Mouse (Mus musculus) heart, adult 9 months (tissue): ENCODE data around the gene Sox1.

Source experiments
- DNase-seq, 2 experiments: peaks; one replicate each; pipeline ENCODE4 v3.0.0; 2022; ENCODE audit warnings: low spot score in 2 of 2

The Sox1 gene

DNA sequence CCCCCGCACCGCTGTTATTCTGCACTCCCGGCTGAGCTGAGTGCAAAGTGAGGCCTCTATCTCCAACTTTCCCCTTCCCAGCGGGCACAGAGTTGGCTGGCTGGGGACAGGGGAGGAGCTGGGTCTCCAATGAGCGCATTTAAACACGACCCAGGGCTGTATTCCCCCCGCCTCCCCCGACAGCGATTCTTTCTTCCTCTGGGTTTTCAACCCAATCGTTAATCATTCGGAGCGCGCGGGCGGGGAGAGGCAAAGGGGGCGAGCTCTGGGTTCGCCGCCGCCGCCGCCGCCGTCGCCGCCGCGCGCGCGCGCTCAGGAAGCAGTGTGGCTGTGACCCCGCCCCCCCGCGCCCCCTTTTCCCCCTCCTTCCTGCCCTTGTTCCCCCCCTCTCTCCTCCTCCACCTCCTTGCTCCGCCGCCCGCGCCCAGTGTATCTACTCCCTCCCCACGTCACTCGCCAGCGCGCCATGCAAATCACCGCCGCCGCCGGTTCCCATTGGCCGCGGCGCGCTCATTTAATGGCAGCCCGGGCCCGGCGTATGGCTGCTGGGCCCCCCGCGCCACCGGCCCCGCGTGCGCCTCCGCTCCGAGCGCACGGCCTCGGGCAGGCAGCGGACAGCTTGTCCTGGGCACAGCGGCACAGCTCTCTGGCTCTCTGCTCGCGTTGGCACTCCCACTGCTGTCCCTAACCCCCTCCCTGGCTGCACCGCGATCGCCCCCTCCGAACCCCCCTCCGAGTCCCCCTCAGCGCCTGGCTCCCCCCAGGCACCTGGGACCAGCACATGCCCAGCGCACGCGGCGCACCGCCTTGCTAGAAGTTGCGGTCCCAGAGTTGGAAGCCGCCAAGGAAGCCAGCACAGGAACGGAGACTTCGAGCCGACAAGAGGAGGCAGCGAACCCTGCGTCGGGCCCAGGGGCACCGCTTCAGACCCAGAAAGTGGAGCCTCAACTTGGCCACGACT is at the start of gene Sox1:
Gene Sox1 (plus strand): TSS at position 225 of the 961 bp plus-strand sequence.
- DNase-seq = no peak

DNA sequence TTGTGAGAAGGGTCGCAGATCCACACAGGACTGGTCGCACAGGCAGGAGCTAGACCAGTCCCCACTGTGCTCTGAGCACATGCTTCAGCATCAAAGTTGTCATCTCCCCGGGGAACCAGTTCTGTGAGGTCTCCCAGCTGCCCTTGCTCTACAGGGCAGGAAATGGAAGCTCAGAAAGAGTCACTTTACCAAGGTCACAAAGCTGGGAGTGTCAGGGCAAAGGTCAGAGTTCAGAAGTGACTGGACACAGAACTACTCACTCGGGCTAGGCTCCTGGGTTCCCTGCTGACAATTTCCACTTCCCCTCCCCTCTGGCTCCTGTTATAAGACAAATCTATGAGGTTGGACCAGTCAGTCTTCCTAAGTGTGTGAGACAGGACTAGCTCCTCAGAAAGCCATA is 49.2 kb upstream of the Sox1 start:
- DNase-seq = no peak

GRCm38 (mm10) chr8:12346870-12347269 is 48.2 kb upstream of the Sox1 start:
- no peak for DNase-seq

- DNase-seq = no peak
Observed at GRCm38 (mm10) chr8:12348306-12348705, 46.8 kb upstream of the Sox1 start.

GRCm38 (mm10) chr8:12349591-12349990 is 45.5 kb upstream of the Sox1 start:
- peak; percentile 44 to 67 for DNase-seq

GRCm38 (mm10) chr8:12351121-12351520 is 44.0 kb upstream of the Sox1 start:
- no peak for DNase-seq

DNA sequence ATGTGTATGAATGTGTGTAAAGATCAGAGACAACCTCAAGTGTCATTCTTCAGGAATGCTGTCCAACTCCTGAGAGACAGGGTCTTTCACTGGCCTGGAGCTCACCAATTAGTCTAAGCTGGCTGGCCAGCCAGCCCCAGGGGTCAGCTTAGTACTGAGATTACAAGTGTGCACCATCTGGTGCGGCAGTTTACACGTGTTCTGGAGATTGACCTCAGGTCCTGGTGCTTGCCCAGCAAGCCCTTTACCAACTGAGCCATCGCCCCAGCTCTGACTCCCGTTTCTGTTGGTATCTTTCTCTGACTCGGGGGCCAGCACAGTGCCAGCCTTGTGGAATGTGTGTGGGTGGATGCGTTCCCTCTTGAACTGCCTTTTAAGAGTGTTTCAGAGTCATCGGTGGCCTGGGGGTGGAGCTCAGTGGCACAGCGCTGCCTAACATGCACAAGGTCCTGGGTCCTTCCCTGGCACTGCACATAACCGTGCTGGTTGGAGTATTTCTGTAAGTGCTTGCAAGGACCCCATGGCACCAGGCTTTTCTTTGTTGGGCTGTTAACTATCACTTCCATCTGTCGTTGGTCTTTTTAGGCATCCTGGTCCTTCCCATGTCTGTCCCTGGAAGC is 40.6 kb upstream of the Sox1 start:
- DNase-seq = no peak

GRCm38 (mm10) chr8:12368161-12368560 is 26.9 kb upstream of the Sox1 start:
- DNase-seq = no peak

DNA sequence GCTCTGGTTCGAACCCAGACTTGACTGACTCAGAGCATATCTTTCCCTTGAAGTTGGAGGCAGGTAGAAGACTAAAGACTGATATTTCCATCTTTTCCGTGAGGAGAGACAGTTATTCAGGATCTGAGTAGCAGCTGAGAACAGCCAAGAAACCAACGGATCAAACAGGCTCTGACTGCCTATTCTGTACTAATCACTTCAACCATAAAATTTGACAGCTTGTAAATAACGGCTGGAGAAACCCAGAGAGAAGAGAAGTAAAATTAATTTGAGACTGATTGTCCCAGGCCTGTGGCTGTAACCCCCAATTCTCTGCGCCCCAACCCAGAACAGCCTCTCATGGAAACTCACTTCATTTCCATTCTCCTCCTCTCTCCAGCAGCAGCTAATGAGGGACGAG is 26.2 kb upstream of the Sox1 start:
- DNase-seq = no peak

DNA sequence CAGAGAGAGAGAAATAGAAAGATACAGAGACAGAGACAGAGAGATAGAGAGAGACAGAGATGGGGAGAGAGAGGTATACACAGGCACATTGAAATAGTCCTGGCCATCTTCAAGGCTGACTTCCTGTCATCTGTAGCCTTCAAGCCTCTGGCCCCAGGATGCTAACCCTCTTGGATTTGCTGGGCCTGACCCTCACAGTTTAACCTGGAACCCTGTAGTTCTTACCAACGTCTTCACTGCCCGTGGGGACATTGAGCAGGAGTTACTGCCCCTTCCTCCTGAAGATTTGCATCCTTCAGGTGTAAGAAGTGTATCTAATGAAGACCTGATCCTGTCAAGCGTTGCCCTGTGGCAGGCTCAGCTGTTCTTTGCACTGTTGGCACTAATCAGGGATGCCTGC is 14.0 kb upstream of the Sox1 start:
- no peak for DNase-seq

DNA sequence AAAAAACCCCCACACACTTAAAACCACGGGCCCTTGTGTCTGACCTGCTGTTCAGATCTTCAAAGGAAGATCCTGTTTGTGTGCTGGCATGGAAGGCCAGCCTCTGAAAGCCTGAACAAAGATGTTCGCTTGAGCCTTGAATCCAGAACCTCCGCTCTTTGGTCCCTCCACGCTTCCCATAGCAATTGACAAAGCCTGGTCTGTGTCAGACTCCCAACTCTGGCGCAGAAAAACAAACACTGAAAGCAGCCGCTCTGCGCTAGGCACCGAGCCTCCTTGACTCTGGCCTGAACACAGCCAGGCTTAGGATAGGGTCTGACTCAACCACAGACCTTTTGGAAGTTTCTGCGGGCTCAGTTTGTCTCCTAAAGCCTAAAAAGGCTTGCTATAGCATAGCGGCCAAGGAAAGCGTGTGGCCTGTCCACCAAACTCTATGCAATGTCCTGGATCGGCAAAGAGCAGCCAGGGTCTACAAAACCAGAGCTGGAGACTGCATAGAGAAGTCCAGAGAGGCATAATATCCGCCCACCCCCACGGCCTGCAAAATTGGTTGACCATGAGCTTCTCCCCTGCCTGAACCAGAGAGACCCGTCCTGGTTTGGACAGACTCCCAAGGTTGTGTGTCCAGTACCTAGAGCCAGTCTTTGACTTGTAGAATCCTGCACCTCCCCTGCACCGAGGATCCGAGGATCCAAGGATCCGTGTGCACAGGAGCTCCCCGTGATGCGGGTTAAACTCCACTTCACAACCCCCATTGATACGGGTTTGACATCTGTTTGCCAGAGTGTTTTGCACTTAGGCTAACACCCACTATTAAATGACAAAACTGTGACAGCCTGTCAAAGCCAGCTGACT is 12.2 kb upstream of the Sox1 start:
- DNase-seq = no peak

DNA sequence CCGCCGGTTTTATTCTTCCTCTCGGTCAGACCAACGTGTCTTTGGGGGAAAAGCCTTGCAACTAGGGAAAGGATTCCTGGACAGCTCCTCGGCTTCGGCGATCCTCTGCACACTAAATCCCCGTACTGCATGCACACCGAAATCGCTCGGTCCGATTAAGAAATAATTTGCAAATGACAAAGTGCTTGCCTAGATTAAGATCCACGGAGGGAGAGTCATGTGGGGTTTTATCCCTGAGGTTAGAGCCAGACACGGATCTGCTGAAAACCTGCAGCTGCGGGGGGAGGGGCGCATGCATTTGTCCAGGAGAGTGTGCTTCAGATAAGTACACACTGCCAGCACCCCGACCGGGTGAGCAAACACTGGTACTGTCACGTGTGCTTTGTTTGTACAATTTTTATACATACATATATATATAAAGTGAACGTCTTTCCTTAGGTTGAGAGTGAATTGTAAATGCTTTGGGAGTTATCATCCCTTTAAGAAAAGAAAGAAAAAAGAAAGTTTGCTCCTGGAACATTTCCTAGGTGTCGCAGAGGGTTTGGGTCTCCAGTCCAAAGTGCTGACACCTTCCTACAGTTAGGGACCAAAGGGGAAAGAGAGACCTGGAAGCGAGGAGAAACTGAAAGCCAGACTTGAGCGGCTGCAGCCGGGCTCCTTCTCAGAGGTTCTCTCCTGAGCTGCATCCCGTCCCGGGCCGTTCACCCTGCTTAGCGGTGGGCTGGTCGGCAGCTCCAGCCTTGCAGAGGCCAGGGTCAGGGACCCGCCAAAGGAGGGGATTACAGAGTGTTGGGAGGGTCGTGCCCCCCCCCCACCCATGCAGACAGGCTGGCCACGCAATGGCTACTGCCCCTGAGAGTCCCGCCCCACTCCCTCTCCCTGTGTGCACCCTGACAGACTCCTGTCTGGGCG is 10.9 kb upstream of the Sox1 start:
- no peak for DNase-seq

DNA sequence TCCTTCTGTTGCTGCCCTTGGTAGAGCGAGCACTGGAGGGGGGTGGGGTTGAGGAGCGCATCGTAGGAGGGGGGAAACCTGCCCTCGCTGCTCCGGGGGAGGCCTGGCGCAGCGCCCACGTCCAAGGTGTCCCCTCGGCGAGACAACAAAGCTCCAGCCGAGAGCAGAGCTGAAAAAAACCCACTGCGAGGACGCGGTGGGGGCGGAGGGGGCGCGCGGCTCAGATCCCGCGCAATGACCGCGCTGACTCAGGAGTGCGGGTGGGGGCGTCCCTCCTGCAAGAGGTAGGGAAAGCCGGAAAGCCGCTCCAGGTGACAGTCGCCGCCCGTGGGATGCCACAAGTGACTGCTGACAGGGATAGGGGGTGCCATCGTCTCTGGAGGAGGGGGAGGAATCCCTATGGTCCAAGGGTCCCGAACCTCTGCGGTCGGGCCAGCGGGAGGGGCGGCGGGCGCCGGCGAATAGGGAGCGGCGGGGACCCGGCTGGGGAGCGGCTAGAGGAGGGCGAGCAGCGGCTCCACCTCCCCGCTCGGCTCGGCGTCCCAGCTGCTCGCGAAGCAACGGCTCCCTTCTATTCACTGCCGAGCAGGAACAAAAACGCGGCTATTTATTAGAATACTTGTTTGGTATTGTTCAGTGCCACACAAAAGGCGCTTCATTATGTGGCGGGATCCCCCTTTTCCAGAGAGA is 10.0 kb upstream of the Sox1 start:
- no peak for DNase-seq

DNA sequence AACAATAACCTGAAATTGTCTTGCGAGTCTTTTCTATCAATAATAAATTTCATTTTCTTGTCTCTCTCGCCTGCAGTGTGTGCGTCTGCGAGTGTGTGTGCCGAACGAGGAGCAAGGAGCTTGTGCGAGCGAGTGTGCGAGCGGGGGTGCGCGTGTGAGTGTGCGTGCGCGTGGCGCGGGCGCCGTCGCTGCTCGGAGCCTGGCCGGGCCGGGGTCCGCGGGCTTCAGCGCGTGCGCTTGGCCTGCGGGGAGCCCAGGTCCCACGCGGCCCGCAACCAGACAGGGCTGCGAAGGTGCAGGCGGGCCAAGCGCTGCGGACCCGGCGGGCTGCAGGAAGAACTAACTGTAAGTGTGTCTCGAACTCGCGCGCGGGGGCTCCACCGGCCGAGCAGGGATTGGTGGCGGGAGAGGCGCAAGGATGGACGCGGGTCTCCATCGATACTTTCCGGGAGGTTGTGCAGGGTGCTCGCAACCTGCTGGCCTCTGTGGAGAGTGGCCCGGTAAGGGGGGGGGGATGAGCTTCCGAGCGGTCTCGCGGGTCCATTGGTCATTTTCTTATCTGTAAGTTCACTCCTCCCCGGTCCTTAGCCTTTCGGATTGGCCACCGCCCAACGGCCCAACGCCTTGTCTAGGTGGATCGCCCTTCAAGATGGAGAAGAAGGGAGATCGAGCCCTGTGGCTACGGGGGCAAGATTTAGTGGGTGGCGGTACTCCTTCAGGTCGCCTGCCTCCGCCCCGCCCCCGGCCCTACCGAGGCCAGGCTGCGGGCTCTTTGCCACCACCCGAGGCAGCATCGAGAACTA is 9.2 kb upstream of the Sox1 start:
- no peak for DNase-seq

- DNase-seq = no peak
Observed at GRCm38 (mm10) chr8:12386530-12387222, 8.4 kb upstream of the Sox1 start.

- no peak for DNase-seq
Observed at GRCm38 (mm10) chr8:12387223-12387860, 7.8 kb upstream of the Sox1 start.

- DNase-seq = no peak
Observed at GRCm38 (mm10) chr8:12387901-12388300, 7.2 kb upstream of the Sox1 start.

GRCm38 (mm10) chr8:12388390-12389115 is 6.5 kb upstream of the Sox1 start:
- no peak for DNase-seq
